Mouse (Mus musculus): ENCODE data around the gene Hnrnpll. TPM values are rescaled to one million over a fixed set of nuclear protein-coding genes. Genes with fewer than 3 reads are reported as not detected.
A peak's percentile ranks its signal among the peaks of the same experiment; 100 is the strongest.
"Not testable (repeated sequence)": the region's sequence is repeated elsewhere in the genome, so short reads cannot be mapped to it uniquely, and the experiment has no call there.

Gene Hnrnpll
- total RNA-seq, 2 experiments from 2014 or later = 15.0 to 15.3 TPM

DNA sequence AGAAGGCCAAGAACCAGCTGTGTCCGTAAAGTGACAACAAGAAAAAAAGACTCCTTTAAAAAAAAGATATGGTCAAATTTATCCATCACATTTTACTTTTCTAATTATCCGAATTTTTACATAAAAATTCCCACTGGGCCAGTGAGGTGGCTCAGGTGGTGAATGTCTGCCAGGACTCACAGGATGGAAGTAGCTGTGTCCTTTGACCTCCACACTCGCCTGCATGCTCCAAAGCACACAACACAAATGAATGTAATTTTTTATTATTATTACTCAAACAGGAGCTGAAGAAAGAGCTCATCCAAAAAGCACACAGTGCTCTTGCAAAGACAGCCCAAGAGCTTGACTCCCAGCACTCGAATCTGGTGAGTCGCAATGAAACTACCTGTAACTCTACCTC, 2.0 kb downstream of the Hnrnpll start:
- no peak for DNase-seq (ENCODE audit: low spot score)

DNA sequence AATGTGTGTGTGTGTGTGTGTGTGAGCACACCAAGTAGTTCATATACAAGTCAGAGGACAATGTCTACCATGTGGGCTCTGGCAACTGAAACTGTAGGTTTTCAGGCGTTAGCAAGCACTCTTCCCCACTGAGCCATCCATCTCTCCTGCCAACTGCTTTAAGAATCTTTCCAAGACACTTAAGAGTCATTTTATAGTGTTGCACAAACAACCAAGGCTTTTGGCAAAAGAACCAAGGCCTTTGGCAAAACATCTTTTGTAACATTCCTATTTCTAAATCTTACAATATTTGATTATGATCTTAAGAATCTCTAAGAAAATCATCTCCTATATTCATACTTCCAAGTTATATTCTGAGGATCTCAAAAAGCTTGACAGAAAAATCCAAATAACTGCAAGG, 2.4 kb downstream of the Hnrnpll start:
- peak; percentile 25 for DNase-seq (ENCODE audit: low spot score)

DNA sequence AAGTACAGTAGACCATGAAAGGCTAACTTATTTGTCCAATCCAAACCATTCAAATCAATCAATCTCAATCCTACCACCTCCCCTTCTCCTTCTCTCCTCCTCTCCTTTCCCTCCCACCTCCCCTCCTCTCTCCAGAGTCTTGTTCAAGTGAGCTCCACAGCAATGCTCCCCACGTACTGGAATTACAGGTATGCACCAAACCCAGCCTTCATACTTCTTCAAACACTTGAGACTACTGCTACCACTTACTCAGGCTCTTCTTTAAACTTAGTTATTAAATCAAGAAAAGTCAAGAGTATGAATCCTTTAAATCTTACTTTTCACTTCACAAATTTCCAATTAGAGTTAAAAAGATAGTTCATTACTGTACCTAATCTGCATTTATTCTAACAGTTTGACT, 3.6 kb downstream of the Hnrnpll start:
- DNase-seq (ENCODE audit: low spot score) = no peak

DNA sequence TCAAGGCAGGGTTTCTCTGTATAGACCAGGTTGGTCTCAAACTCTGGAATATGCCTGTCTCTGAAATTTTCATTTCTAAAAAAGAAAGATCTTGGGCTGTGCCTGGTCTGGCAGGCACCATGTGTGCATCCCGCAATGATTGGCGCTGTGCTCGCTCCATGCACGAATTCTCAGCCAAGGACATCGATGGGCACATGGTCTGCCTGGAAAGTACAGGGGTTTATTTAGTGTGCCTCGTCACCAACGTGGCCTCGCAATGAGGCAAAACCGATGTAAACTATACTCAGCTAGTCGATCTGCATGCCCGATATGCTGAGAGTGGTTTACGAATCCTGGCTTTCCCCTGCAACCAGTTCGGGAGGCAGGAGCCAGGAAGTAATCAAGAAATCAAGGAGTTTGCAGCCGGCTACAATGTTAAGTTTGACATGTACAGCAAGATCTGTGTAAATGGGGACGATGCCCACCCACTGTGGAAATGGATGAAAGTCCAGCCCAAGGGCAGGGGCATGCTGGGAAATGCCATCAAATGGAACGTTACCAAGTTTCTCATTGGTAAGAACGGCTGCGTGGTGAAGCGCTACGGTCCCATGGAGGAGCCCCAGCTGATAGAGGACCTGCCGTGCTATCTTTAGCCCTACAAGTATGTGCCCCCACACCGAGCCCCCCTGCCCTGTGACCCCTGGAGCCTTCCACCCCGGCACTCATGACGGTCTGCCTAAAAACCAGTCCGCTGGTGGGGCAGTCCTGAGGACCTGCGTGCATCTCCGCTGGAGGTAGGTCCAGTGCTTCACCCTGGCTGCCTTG, 8.0 kb downstream of the Hnrnpll start:
- DNase-seq (ENCODE audit: low spot score) = no peak

DNA sequence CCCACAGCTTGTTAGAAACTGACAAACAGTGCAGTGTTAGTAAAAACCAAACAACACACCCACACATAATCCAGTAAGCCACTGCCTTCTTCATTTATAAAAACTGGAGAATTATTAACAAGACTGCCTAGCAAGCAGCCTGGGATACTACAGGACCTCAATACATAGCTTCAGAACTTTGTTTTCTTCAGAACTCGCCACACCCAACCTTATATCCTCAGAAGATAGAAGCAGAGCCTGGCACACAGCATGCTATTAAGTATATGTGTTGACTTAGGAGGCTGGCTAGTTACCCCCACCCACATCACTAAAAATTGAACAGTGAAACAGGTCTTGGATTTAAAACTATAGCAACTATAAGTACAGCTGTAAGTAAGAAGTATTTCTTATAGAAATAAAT, 10.5 kb downstream of the Hnrnpll start:
- no peak for DNase-seq (ENCODE audit: low spot score)

DNA sequence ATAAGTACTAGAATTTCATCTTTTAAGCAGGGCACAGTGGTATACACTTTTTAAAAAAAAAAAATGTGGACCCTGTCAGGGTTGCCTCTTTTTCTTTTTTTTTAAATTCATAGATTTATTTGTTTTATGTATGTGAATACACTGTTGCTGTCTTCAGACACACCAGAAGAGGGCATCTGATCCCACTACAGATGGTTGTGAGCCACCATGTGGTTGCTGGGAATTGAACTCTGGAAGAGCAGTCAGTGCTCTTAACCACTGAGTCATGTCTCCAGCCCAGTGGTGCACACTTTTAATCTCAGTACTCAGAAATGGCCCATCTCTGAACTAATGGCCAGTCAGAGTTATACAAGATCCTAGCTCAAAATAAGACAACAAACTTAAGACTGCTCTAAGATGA, 12.8 kb downstream of the Hnrnpll start:
- DNase-seq (ENCODE audit: low spot score) = not testable (repeated sequence)

DNA sequence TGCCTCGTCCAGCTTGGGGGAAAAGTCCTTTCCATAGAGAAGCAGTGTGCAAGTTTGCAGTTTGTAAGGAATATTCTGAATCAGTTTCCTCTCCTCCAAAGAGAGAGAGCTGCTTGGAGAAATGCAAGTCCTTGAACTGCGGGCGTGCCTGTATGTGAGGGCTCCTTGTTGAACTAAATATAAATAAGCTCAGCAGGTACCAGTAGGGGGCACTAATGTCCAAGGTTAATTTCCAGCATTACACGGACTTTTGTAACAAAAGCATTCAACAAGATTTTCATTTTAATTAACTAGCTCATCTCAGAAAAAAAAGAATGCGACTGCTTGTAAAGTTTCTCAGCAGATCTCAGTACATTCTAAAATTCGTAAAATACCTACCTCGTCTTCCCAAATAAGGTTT, 13.9 kb downstream of the Hnrnpll start:
- peak; percentile 78 for DNase-seq (ENCODE audit: low spot score)

DNA sequence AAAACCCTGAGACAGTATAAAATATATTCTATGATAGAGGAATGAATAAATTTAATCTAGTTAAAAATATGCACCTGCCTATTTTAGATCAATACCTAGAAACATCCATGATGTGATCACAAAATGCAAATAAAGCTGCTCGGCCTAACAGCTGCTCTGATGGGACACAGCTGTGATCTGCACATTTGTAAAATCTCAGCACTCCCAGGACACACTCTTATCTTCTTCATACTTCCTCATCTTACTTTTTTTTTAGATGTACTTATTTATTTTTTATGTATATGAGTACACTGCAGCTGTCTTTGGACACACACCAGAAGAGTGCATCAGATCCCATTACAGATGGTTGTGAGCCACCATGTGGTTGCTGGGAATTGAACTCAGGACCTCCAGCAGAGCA, 20.4 kb downstream of the Hnrnpll start:
- no peak for DNase-seq (ENCODE audit: low spot score)

DNA sequence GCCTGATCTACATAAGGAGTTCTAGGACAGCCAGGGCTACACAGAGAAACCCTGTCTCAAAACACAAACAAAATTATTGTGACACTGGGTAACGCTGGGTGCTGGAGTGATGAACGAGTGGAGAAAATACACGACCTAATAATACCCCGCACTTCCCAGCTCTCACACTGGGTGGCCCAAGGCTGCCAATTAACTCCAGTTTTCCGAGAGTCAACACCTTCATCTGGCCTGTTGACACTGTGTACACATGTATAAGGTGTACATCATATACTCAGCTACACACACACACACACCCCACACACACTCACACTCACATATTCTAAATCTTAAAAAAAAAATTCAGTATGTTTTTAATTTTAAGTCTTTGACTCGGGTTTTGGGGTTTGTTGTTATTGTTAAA, 33.5 kb downstream of the Hnrnpll start:
- no peak for DNase-seq (ENCODE audit: low spot score)

DNA sequence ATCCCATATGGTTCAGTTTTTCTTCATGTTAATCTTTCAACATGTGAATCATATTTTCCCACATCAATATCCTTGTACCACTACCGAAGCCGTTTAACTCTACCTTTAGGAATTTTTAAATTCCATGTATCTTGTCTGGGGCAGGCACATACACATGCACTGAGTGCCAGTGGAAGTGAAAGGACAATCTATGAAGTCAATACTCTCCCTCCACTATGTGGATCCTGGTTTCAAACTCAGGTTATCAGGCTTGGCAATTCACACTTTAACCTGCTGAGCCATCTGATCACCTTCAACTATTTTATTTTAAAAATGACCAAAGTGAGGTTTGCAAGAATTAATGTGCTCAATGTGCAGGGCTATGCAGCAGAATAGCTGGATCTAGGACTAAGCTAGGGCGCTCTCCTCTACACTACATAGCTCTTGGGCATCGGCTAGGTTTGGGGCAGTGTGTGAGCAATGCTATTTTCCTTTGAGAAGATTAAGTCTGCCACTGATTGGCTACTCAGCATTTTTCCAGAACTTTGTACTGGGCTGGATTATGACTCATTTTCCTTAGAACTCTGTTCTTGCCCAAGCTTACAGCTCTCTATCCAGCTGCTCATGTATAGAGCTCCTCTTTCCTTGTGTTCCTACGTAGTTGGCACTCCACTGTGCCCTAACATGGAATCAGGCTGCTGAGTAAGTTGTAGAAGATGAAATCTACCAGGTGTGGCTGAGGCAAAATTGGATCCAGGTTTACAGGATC, 35.8 kb downstream of the Hnrnpll start:
- DNase-seq (ENCODE audit: low spot score) = no peak

DNA sequence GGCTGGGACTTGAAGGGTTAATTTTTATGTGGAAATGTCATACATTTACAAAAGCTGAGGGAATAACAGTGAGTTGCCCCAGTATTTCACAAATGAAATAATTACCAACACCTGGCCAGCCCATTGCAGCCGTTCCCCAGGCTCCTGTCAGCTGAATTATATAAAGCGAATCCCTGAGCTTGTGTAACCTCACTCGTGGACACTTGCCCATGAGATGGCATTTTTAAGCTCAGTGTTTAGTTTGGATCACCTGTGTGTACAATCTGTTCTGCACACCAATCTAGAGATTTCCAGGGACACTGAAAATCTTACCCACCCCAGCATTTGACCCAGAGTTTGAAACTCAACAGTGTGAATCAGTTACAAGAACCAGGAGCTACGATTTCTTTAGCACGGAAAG, 40.0 kb downstream of the Hnrnpll start:
- DNase-seq (ENCODE audit: low spot score) = peak; percentile 44

DNA sequence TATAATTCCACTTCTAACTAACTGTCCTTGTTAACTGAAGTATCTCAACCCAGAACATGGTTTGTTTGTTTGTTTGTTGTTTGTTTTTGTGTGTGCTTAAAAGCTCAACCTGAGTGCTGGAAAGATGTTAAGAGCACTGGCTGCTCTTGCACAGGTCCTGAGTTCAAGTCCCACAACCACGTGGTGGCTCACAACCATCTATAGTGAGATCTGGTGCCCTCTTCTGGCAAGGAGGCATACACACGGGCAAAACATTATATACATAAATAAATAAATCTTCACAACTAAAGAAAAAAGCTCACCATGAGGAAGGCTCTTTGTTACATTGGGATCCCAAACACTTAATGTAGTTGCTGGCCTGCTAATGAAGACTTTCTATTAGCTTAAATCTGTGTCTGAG, 41.6 kb downstream of the Hnrnpll start:
- DNase-seq (ENCODE audit: low spot score) = no peak

DNA sequence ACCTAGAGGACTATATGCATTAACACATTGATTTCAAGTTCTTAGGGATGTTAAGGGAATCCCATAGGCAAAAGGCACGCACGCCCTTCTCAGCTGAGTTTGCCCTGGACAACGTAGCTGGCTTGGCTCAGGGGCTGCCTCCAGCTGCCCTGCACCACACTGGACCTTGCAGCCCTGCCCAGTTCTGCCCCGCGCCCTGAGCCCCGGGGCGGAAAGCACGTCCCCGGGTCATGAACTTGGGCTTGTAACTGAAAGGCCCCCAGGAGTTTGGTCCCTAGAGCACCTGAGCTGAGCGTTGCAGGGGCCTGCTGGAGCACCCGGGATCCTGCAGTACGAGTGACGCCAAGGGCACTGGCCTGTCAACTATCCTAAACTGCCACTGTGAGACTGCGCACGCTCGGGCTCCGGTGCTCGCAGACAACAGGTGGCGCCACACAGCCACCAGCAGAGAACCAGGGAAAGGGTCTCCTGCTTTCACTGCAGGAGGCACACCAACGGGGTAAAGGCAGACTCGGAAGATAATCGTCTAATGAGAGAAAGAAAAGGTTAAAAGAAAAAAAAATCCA, 43.1 kb downstream of the Hnrnpll start:
- no peak for DNase-seq (ENCODE audit: low spot score)

DNA sequence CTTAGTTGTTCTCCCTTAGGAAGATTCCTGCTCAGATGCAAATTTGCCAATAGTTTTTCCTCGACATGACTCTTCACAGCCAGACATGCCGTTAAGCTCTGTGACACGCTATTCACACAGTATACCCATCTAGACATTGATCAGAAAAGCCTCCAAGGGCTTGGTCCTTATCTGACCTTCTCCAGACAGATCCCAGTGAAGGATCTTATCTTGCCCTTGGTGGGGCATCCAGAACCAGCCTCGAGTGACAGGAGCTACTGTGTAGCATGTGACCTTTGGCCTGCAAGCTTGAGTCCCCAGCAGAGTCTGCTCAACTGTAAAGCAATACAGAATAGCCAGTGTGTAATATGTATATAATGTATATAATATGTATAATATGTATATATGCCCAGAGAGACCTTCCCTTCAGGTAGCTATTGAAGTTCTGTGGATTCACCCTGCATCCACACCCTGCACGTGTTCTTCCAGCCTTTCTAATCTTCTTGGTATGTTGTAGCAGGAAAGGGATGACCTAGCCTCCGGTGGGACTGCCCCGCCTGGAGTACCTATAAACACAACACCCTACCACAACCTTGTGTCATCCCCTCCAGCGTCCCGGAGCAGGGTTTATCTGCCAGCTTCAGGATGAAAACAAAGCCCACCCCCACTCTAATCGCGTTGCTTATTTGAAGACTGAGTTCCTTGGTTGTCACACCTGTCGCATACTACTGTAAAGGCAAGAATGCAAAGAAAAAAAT, 43.7 kb downstream of the Hnrnpll start:
- DNase-seq (ENCODE audit: low spot score) = no peak

DNA sequence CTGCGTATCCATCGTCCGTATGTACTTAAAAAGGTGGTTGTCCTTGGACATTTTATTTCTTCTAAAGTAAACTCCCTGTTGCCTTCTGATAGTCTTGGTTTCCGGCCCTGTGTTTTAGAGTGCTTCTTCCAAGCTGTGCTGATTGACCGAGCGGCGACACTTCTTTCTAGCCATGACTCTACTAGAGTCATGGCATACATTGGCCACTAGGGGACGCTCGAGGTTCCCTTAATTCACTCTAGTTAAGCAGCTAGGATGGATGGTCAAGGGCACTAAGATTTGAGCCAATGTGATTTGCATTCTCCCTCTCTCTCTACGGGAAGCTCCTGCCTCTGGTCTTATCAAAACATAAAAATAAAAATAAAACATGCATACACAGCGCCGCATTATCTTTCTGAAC, 44.7 kb downstream of the Hnrnpll start:
- peak; percentile 47 for DNase-seq (ENCODE audit: low spot score)

DNA sequence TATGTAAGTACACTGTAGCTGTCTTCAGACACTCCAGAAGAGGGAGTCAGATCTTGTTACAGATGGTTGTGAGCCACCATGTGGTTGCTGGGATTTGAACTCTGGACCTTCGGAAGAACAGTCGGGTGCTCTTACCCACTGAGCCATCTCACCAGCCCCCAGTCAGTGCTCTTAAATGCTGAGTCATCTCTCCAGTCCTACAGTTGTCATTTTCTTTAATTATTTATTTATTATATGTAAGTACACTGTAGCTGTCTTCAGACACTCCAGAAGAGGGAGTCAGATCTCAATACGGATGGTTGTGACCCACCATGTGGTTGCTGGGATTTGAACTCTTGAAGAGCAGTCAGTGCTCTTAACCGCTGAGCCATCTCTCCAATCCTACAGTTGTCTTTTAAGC, 45.7 kb downstream of the Hnrnpll start:
- not testable (repeated sequence) for DNase-seq (ENCODE audit: low spot score)

DNA sequence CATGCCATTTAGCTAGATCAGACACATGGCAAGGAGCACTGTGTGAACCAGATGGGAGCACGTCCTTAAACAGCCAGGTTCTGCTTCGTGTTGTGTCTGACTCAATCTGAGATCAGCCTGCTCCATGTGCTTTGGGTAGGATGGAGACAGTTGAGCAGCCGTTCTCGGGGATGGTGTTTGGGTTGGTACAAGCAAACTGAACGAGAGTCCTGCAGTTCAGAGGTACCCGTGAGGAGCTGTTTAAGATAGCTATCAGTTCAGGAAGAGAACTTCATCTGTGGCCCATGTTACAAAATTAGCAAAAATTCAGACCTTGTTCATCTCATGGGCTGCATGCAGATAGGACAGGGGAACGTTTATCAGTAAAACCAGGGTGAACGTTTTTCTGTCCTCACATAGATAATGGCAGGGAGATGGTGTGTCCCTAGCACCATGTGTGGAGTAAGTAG, 47.7 kb downstream of the Hnrnpll start:
- no peak for DNase-seq (ENCODE audit: low spot score)

DNA sequence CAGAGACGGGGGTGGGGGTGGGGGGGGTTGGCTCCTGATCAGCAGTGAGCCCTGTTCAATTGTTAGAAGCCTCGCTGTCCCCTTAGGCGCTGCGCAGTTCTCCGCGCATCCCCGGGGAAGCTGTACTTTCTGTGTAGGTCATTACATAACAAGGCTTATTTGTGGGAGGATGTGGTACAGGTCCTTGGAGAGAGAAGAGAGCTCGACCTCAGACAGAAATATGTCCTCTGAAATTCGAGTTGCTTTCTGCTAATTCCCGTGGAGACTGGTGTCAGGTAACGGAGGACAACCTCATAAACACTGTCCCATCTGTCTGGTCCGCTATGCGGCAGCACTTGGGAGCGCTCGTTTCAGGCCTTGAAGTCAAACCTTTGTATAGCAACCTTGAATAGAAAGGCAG, 52.2 kb downstream of the Hnrnpll start:
- DNase-seq (ENCODE audit: low spot score) = peak; percentile 56

DNA sequence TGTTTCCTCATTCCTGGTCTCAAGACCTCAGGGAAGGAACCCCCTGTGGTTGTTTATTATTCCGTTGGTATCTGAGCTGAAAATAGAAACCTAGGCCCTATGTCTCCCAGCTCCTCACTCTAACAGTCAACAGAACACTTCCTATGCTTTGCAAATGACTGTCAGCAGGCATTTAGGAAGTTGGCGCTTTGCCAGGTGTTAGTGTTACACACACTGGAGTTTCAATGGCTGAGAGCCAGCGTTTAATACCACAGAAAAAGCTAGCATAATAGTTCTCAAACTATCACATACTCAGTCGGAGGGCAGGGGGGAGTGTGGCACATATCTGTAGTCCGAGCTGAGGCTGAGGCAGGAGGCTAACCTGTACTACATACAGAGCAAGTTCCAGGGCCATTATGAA, 53.3 kb downstream of the Hnrnpll start:
- no peak for DNase-seq (ENCODE audit: low spot score)

DNA sequence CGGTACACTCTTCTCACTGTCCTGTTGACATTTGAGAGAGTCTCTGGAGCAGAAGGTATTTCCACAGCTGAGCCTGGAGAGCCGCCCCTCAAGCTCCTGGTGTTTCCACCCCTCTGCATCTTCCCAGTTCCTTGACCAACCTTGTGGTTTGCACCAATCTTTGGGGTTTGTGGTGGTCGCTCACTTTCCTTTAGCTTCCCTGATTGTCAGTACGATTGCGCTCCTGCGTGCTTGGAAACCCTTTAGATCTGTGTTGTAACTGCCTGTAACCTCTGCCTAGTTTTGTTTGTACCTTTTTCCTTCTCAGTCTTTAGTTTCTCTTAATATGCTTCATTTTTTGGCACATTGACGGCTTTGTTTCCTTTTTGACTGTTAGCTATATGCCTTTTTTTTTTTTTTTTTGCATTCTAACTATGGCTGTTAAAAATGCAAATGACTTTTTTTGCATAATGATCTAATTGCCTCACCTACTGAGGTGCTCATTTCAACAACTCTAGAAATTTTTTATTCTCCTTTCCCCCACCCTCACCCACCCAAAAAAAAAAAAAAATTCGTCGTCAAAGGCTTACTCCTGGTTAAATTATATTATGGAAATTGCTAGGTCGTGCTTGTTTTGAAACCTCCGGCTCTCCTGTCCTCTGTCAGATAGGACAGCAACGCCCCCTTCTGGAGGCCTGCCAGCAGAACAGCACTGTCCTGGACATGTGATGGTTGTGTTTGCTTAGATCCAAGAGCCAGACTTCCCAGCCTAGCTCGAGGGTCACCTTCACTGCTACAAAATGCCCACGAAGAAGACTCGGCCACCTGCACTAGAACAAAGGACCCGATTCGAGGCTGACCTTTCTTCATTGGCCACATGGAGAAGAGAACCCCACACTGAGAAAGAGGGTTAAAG, 57.5 kb downstream of the Hnrnpll start:
- peak; percentile 75 for DNase-seq (ENCODE audit: low spot score)

DNA sequence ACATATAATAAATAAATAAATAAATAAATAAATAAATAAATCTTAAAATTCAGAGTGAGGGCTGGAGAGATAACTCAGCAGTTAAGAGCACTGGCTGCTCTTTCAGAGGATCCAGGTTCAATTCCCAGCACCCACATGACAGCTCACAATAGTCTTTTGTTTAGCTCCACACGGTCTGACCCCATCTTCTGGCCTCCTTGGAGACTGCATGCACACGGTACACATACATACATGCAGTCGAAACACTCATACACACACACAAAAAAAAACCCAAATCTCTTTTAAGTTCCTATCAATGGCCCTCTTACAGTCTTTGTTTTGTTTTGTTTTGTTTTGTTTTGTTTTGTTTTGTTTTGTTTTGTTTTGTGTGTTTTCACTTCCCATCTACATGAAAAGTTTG, 58.3 kb downstream of the Hnrnpll start:
- not testable (repeated sequence) for DNase-seq (ENCODE audit: low spot score)

Measured in gastrocnemius, adult 18-20 months (tissue).